Mouse (Mus musculus): ENCODE data around the gene Gzmm.

Gzmm gene

DNA sequence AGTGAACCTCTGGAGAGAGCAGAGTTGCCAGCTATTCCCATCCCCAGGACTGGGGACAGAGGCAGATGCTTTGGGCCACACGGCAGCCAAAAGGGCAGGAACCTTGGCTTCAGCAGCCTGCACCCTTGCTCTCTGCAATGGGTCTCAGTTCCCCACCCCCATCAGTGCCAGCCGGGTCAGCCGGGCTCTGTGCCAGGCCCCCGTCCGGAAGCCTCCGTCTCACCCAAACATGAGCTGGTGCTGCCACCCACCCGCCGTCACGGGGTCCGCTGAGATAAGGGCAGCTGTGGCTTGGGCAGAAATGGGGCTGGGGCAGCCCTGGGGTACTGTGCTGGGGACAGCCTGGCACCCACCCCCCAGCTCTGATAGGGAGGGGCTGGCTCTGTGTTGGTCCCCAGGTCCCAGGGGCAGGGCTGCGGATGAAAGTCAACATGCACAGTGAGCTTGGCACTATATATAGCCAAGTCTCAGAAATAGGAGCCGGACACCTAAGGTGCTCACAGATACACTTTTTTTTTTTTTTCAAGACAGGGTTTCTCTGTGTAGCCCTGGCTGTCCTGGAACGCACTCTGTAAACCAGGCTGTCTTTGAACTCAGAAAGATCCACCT lies 40.6 kb downstream of the Gzmm start:
- no peak for DNase-seq

- DNase-seq: no peak
These were observed 43.7 kb downstream of the Gzmm start for GRCm38 (mm10) chr10:79732500-79732899.

DNA sequence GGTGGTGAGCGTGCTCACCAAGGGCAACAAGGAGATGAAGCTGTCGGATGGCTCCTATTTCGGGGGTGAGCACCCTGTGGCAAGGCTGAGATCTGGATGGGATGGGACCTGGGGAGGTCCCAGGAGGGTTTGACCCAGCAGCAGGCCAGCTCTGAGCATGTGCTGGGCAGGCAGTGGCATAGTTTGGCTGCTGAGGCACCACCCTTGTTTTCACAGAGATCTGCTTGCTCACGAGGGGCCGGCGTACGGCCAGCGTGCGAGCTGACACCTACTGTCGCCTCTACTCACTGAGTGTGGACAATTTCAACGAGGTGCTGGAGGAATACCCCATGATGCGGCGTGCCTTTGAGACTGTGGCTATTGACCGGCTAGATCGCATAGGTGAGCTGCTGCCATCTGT lies 45.0 kb downstream of the Gzmm start:
- DNase-seq: no peak

GRCm38 (mm10) chr10:79735361-79735760 lies 46.5 kb downstream of the Gzmm start:
- DNase-seq: no peak

- DNase-seq: no peak
These were observed 47.9 kb downstream of the Gzmm start for GRCm38 (mm10) chr10:79736706-79737105.

- DNase-seq: no peak
These were observed 49.4 kb downstream of the Gzmm start for GRCm38 (mm10) chr10:79738259-79738658.

DNA sequence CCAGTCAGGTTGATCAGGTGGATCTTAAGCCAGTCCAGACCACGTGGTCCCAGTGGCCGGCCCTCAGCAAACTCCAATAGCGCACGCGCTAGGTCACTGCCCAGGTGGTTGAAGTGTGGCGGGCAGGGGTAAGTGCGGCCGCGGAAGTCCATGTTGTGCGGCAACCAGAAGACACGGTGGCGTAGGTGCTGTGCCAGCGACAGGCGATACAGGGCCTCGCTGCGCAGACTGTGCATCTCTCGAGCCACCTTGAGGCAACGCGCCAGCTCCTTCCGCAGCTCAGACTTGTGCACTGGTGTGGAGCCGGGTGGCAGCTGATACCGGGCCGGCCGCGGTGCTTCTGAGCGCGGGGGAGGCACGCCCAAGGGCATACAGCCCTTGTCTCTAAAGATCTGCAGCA lies 50.4 kb downstream of the Gzmm start:
- DNase-seq: no peak

GRCm38 (mm10) chr10:79740863-79741262 lies 52.0 kb downstream of the Gzmm start:
- no peak for DNase-seq

GRCm38 (mm10) chr10:79743161-79743560 lies 54.3 kb downstream of the Gzmm start:
- no peak for DNase-seq

GRCm38 (mm10) chr10:79743650-79744365 lies 55.0 kb downstream of the Gzmm start:
- DNase-seq: peak; percentile 58

Data from cerebellum, adult 11 months (tissue).